Mouse (Mus musculus) liver, adult 2 months (tissue): ENCODE data around the gene Kif19a.

Experiments
- CTCF ChIP-seq: fragments of 200-500 bp; IDR thresholded peaks from 2 replicates; pipeline ENCODE4 v1.5.1; 2011; ENCODE audit warnings: low read depth, low read length, control low read depth
- POLR2A ChIP-seq: fragments of 200-500 bp; IDR thresholded peaks from 2 replicates; pipeline ENCODE4 v1.6.1; 2011; ENCODE audit warnings: low read length, control low read depth; ENCODE audit not compliant: insufficient read depth; ENCODE audit errors: extremely low read depth

DNA sequence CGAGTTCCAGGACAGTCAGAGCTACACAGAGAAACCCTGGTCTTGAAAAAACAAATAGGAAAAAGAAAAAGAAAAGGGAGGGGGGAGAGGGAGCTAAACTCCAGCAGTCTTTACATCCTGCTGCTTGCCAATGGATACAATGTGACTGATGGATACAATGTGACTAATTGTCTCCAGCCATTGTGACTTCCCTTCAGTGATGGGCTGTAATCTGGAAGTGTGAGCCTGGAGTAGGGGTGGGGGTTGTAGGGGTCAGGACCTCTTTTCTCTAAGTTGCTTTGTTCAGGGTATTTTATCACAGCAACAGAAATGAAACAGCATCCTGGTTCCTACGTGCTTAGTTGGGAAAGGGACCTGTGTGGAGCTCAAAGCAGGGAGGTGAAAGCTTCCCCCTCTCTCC lies 53.9 kb downstream of the Kif19a start:
- TF ChIP-seq POLR2A (no peak), CTCF (no peak)
